Mouse (Mus musculus): Measurements from ENCODE around the gene Aox3. TPM values are rescaled to one million over a fixed set of nuclear protein-coding genes. Genes with fewer than 3 reads are reported as not detected.

Aox3 gene
- polyA plus RNA-seq, 1 experiment: 11.1 TPM

Other genes with a start within 250 kb of the Aox3 start
- gene Sgo2a, start 117.2 kb upstream of the Aox3 start, polyA plus RNA-seq (2012; rRNA removed): 0.76 and 1.1 TPM in 2 replicates
- 20.7 and 22.2 TPM in 2 replicates for gene Kctd18, start 94.2 kb upstream of the Aox3 start, polyA plus RNA-seq (2012; rRNA removed)
- 29.5 and 30.5 TPM in 2 replicates for gene Aox1, start 83.2 kb upstream of the Aox3 start, polyA plus RNA-seq (2012; rRNA removed)
- 0.07 and 0.13 TPM in 2 replicates for gene Aox4, start 97.3 kb downstream of the Aox3 start, polyA plus RNA-seq (2012; rRNA removed)
- gene Aox2, start 165.2 kb downstream of the Aox3 start, polyA plus RNA-seq (2012; rRNA removed): 0.06 and 0.07 TPM in 2 replicates